Mouse (Mus musculus) limb, embryonic 10.5 days (tissue): ENCODE data around the gene Homer1. TPM values are rescaled to one million over a fixed set of nuclear protein-coding genes. Genes with fewer than 3 reads are reported as not detected.

ENCODE experiments used
- DNase-seq: peaks from one replicate; pipeline ENCODE4 v3.0.0-alpha.2; 2017; ENCODE audit warnings: low spot score
- H3K27ac ChIP-seq: fragments of 300-500 bp; sonication (generic); 2 replicates; pipeline ENCODE4 v1.5.1; 2016; ENCODE audit warnings: mild to moderate bottlenecking
- H3K27me3 ChIP-seq: fragments of 300-500 bp; sonication (generic); 2 replicates; pipeline ENCODE4 v1.6.1; 2016; ENCODE audit warnings: low read depth, mild to moderate bottlenecking; ENCODE audit not compliant: poor library complexity, severe bottlenecking
- H3K36me3 ChIP-seq: fragments of 300-500 bp; sonication (generic); 2 replicates; pipeline ENCODE4 v1.6.1; 2016; ENCODE audit warnings: mild to moderate bottlenecking, moderate library complexity
- H3K4me1 ChIP-seq: fragments of 300-500 bp; sonication (generic); 2 replicates; pipeline ENCODE4 v1.6.1; 2016
- H3K4me3 ChIP-seq: fragments of 300-500 bp; sonication (generic); 2 replicates; pipeline ENCODE4 v1.5.1; 2016; ENCODE audit warnings: mild to moderate bottlenecking, moderate library complexity
- H3K9me3 ChIP-seq: fragments of 300-500 bp; sonication (generic); replicated peaks from 2 replicates; pipeline ENCODE4 v1.6.1; 2016; ENCODE audit warnings: mild to moderate bottlenecking
- WGBS: fragments of 180-500 bp; shearing (Covaris S2); methylation state at CpG from one replicate; pipeline ENCODE4 v1.1.7; 2016; 5-methylcytosine and 5-hydroxymethylcytosine counted together
- polyA plus RNA-seq: library from polyadenylated mRNA; unstranded; fragments of >200 nt; fragmentation: Nextera tagmentation; extraction: Ambion mirVana; gene quantifications from 2 replicates; pipeline ENCODE4 v1.2.1, GENCODE M21; 2016

The Homer1 gene
- polyA plus RNA-seq, result 9.2 and 9.6 TPM in 2 replicates

DNA sequence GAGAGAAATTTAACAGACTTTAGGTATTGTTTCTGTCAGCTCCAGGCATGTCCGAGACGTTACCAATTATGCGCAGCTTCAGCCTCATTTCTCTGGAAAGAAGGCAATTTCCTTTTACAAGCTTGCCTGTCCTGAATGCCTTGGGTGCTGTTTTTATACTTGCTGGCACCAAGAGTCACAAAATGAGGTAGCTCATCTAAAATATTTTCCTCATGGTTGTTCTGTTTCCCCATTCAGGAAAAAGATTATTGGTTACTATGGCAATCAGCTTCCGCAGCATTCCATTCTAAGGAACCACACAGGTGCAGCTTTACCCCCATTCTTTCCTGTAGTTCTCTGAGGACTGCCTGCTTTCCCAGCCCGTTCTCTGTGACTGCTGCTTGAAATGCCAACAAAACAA lies at the start of gene Homer1:
Gene Homer1 (plus strand): TSS at position 320 of the 400 bp plus-strand sequence.
- 89% methylated on average over 5 of the region's 5 CpGs for WGBS
- H3K9me3 ChIP-seq, result no peaks in the 10 kb centered on the region
- no peak for DNase-seq

DNA sequence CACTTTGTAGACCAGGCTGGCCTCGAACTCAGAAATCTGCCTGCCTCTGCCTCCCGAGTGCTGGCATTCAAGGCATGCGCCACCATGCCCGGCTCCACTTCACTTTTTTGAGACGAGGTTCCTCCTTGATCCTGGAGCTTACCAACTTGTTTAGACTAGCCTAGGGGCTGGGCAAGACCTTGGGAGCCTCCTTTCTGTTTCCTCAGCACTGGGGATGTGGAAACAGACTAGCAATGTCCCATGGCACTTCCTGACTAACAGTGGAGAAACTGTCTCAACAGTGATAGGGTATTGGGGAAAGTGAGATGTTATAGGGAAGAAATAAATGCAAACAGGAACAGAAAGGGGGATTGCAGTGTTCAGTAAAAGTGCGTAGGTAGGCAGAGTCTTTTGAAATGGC lies 47.7 kb upstream of the Homer1 start:
- no peaks in the 10 kb centered on the region for H3K27me3 ChIP-seq
- no peaks in the 10 kb centered on the region for H3K9me3 ChIP-seq
- no peak overlapping the region for H3K27ac ChIP-seq
- DNase-seq, result no peak
- H3K36me3 ChIP-seq, result no peaks in the 10 kb centered on the region
- H3K4me3 ChIP-seq, result no peak overlapping the region
- H3K4me1 ChIP-seq, result no peaks in the 10 kb centered on the region
- 91% methylated on average over 6 of the region's 6 CpGs for WGBS

More for the DNA sequence above, at the start of gene Homer1:
- Histone ChIP-seq H3K4me3 (no peak within 1 kb of the TSS), H3K4me1 (peaks cover 6% of the 10 kb centered on the region; the same call in 1 of the 2 replicates), H3K36me3 (no peaks in the 10 kb centered on the region), H3K27me3 (no peaks in the 10 kb centered on the region), H3K27ac (no peak within 1 kb of the TSS)

DNA sequence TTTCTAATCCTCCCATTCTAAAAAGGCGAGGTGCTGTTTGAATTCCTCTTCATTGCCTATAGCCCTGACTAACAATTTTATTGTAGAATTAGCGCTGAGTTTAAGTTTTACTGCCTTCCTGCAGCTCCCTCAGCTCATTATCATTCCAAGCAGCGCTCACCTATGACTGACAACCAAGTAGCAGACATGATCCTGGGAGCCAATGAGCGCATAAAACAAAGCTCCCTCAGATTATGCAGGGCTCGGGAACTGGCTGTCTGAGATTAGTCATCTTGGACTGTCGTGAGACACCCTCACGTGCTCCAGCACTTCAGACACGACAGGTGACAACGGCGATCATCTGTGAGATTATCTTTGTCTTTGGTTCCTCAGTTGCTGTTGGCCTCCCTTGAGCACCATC lies 47.3 kb upstream of the Homer1 start:
- WGBS, result 87% methylated on average over 10 of the region's 10 CpGs
- DNase-seq, result no peak
- Histone ChIP-seq H3K27me3 (no peaks in the 10 kb centered on the region), H3K27ac (no peak overlapping the region), H3K4me3 (no peak overlapping the region), H3K9me3 (no peaks in the 10 kb centered on the region), H3K4me1 (no peaks in the 10 kb centered on the region), H3K36me3 (no peaks in the 10 kb centered on the region)

DNA sequence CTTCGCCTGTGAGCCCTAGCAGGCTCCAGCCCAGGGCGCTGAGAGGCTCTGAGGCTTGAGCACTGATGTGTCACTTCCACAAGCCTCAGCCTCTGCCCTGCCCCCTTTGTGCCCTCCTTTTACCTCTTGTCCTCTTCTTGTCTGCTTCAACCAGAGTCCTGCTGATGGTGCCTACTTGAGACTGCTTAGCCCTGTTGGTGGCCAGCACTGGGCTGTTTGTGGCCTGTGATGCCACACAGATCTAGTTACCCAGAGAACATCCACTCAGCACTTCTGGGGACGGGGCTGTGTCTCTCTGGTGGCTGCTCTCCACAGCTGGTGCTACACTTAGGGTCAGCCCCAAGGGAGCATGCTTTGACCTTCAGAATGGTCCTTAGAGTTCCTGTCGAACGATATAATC lies 46.5 kb upstream of the Homer1 start:
- no peak for DNase-seq
- Histone ChIP-seq H3K27ac (no peak overlapping the region), H3K36me3 (no peaks in the 10 kb centered on the region), H3K4me3 (no peak overlapping the region), H3K9me3 (no peaks in the 10 kb centered on the region), H3K27me3 (no peaks in the 10 kb centered on the region), H3K4me1 (no peaks in the 10 kb centered on the region)
- WGBS, result 81% methylated on average over 5 of the region's 5 CpGs

DNA sequence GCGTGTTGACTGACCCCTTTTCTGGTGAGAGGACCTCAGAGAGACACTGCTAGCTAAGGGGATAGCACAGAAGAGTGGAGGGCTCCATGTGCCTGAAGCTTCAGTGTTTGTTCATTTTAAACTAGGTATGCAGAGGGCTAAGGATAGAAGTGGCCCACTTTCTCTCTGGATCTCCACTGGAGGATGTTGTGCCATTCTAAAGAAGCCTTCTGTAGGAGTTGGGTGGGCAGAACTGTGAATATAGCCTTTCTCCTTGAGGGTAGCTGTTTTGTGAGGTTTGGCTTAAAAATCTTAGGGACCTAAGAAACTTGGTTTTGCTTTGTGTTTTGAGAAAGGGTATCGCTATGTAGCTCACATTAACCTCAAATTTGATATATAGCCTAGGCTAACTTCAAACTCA lies 32.3 kb upstream of the Homer1 start:
- Histone ChIP-seq H3K9me3 (no peaks in the 10 kb centered on the region), H3K4me1 (no peaks in the 10 kb centered on the region), H3K4me3 (no peak overlapping the region), H3K27me3 (no peaks in the 10 kb centered on the region), H3K36me3 (no peaks in the 10 kb centered on the region), H3K27ac (no peak overlapping the region)
- DNase-seq, result no peak
- 91% methylated on average over 2 of the region's 2 CpGs for WGBS

DNA sequence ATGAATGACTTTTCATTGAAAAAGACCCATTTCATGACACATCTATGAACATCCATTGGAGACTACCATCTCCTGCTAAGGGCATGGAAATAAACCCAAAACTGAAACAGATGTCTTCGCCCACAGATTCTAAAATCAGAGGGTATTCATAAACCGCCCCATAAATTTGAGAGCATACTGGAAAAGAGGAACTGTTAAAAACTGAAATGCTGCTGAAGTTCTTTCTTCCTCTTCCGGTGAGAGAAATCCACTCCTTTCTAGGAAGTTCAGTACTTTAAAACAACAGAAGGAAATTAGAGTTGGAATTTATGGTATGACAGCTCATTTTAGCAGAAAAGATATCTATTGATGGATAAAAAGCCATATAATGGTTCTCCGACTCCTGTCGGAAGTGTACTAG lies 1.1 kb downstream of the Homer1 start:
- no peaks in the 10 kb centered on the region for H3K9me3 ChIP-seq
- no peak overlapping the region for H3K27ac ChIP-seq
- no peaks in the 10 kb centered on the region for H3K27me3 ChIP-seq
- no peak for DNase-seq
- 90% methylated on average over 5 of the region's 5 CpGs for WGBS
- H3K4me1 ChIP-seq, result peaks cover 8% of the 10 kb centered on the region; the same call in 1 of the 2 replicates
- H3K36me3 ChIP-seq, result no peaks in the 10 kb centered on the region
- no peak overlapping the region for H3K4me3 ChIP-seq

DNA sequence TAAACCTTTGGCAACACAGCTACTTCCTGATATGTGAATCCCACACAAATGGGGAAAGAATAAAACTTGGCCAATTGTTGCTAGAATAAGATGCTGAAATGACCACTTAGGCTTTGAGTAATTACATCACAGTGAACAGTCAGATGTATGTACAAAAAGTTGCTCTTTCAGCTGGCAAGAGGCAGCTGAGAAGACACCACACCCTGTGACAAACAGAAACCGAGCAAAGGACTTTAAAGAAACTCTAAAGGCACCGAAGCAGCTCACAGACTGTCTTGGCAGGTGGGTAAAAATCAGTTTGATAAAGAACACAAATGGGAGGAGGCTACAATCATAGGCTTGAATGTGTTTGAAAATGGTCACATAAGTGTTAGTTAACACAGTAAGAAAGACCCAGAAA lies 1.6 kb downstream of the Homer1 start:
- 79% methylated on average over 2 of the region's 2 CpGs for WGBS
- no peaks in the 10 kb centered on the region for H3K27me3 ChIP-seq
- no peaks in the 10 kb centered on the region for H3K9me3 ChIP-seq
- no peak overlapping the region for H3K4me3 ChIP-seq
- H3K36me3 ChIP-seq, result no peaks in the 10 kb centered on the region
- no peak for DNase-seq
- no peak overlapping the region for H3K27ac ChIP-seq
- H3K4me1 ChIP-seq, result peaks cover 13% of the 10 kb centered on the region; the same call in 1 of the 2 replicates

DNA sequence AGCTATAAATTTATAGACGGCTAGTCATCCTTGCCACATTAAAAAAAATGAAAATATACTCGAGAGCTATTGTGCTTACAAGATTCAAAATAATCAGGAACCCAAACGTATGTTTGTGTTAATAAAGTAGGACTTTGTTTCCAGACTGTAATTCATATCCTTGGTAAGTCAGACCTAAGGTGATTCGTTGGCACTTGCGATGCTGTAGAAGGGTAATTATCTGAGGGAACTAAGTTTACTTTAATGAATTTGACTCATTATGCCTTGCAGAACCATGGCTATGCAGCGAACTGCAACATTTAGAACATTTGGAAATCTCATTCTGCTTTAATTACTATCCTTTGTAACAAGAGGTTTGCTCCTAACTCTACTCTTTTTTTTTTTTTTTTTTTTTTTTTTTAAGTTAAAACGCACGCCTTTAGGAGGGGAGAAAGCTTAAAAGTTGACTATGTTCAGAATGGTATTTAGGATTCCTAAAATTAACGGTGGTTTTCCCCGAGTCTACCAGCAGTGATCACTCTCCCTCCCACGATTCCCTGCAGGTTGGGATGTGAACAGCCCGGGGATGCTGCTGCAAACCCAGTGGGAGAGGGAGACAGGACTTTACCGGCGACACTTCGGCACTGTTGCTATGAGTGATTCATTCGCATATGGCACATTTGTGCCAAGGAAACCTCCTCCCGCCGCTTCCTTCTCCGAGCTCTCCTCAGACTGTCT lies 3.6 kb downstream of the Homer1 start:
- Histone ChIP-seq H3K9me3 (no peaks in the 10 kb centered on the region), H3K27me3 (no peaks in the 10 kb centered on the region)

DNA sequence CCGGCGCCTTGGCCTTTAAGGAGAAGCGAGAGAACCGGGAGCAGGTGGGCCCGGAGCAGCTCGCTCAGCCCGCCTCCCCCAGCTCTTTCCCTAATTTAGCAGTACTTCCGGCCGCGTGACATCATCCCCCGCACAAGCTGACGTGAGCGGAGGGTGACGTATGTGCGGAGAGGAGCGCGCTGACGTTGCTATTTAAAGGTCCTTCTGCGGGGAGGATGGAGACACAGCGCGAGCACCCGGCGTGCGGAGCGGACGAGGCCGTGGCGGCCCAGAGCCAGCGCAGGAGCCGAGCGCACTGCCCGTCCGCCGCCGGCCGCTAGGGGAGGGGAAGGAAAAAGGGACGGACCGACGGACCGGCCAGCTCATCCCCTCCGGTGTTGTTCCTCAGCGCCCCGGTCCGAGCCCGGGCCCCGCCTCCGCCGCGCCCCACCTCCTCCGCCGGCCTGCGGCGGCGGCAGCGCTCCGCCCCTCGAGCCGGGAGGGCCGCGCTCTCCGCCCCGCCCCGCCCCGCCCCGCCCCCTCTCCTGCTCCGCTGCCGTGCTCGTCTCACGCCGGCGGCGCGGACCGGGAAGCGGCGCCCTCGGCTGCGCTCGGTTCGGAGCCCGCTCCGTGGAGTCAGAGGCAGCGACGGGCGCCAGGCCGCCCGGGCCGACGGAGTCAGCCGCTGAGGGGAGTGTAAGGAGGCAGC lies 4.3 kb downstream of the Homer1 start:
- H3K36me3 ChIP-seq, result no peaks in the 10 kb centered on the region
- peak overlapping the region; percentile 94 for H3K4me3 ChIP-seq
- peak overlapping the region; percentile 98 for H3K27ac ChIP-seq
- no peaks in the 10 kb centered on the region for H3K27me3 ChIP-seq
- under 1% methylated on average over 72 of the region's 90 CpGs for WGBS
- H3K4me1 ChIP-seq, result peaks cover 39% of the 10 kb centered on the region
- no peaks in the 10 kb centered on the region for H3K9me3 ChIP-seq
- DNase-seq, result peak; percentile 95

More for the DNA sequence above, 3.6 kb downstream of the Homer1 start:
- DNase-seq, result no peak
- 15% methylated on average over 19 of the region's 19 CpGs for WGBS
- H3K4me3 ChIP-seq, result peak overlapping the region; percentile 94
- peak overlapping the region; percentile 98 for H3K27ac ChIP-seq
- peaks cover 33% of the 10 kb centered on the region for H3K4me1 ChIP-seq
- H3K36me3 ChIP-seq, result no peaks in the 10 kb centered on the region

DNA sequence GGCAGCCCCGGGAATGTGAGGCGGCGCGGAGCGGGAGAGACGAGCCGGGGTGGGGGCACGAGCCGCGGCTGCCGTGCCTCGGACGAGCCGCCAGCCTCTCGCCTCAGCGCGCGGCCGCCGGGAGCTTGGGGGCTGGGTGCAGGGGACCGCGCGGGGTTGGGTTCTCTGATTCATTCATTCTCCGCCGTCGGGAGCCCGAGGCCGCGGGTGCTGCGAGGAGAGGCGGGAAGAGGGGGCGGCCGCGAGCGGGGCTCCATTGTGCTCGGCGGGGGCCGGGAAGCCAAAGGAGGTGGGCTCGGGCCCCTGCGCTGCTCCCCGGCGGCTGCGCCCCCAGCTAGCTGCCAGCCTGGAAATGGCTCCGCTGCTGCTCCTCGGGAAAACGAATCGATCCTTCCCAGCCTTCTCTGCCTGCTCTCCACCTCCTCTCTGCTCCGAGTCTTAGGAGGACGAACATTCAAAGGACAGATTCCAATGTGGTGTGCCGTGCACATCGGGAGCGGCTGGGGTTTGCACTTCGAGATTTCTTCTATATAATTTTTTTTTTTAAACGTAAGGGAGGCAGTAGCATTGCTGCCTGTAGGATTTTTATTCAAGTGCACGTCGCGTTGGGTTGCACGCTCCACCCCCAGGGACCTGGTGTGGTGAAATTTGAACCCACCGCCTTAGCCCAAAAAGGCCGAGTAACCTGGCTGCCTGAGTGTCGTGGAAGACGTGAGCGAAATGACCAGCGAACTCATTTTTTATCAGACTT lies 5.0 kb downstream of the Homer1 start:
- no peaks in the 10 kb centered on the region for H3K27me3 ChIP-seq
- WGBS, result under 1% methylated on average over 63 of the region's 64 CpGs
- H3K27ac ChIP-seq, result peak overlapping the region; percentile 98
- H3K4me3 ChIP-seq, result peak overlapping the region; percentile 94
- peak; percentile 74 for DNase-seq
- peaks cover 44% of the 10 kb centered on the region for H3K4me1 ChIP-seq
- H3K36me3 ChIP-seq, result no peaks in the 10 kb centered on the region
- H3K9me3 ChIP-seq, result no peaks in the 10 kb centered on the region

DNA sequence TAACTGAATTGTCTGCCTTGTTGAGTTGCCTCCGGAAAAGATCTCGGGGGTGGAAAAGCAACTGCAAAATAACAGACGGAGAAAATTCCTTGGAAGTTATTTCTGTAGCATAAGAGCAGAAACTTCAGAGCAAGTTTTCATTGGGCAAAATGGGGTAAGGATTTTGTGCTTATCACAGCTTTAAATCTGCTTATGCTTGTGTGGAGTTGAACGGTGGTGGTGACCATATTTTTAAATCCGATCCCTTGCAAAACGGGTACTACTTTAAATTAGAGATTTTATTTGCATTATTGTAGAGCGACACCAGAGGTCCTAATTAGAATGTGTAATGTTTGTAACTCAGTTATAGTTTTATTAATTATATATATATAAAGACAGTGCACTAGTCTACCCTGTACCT lies 5.7 kb downstream of the Homer1 start:
- 19% methylated on average over 7 of the region's 7 CpGs for WGBS
- H3K4me1 ChIP-seq, result peaks cover 44% of the 10 kb centered on the region

DNA sequence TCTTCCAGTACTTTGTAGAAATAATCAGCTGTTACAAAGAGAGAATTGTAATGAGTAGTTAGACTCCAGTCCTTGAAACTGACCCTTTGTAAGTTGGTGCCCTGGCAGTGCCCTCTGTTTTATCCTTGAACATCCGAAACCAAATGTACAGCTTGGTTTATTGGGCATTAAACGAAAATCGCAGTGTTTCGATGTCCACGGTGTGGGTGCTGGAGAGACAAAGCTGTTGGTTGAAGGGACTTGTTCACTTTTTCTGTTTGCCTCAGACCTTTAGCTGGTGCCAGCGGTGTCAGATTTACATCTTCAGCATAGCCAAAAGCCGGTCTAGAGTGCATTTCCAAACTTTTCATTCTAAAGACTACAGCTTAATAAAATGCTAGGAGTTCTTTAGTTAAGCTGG lies 6.2 kb downstream of the Homer1 start:
- Histone ChIP-seq H3K9me3 (no peaks in the 10 kb centered on the region), H3K36me3 (no peaks in the 10 kb centered on the region), H3K27ac (no peak overlapping the region), H3K27me3 (no peaks in the 10 kb centered on the region), H3K4me3 (peak overlapping the region; percentile 94), H3K4me1 (peaks cover 44% of the 10 kb centered on the region)
- 45% methylated on average over 7 of the region's 7 CpGs for WGBS
- no peak for DNase-seq

More for the DNA sequence above, 5.7 kb downstream of the Homer1 start:
- H3K27me3 ChIP-seq, result no peaks in the 10 kb centered on the region
- no peak for DNase-seq
- H3K36me3 ChIP-seq, result no peaks in the 10 kb centered on the region
- H3K9me3 ChIP-seq, result no peaks in the 10 kb centered on the region
- peak overlapping the region; percentile 98; the same call in 1 of the 2 replicates for H3K27ac ChIP-seq
- H3K4me3 ChIP-seq, result peak overlapping the region; percentile 94

DNA sequence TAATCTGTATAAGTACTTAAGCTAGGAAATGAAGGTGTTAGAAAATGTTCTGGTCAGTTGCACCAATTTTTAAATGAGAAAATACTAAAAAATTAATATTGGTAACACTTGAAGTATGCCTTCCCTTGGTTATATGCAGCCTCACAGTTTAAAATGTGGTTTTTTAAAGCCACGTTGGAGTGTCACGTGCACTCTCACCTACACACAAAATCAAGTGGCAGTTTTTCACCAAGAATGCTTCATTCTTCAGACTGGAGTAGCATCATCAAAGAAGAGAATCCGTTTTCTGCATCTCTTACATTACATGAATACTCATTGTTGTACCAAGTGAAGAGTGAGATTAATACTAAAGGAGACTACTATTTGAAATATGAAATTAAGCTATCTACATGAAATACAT lies 7.1 kb downstream of the Homer1 start:
- no peaks in the 10 kb centered on the region for H3K36me3 ChIP-seq
- no peak overlapping the region for H3K27ac ChIP-seq
- no peaks in the 10 kb centered on the region for H3K9me3 ChIP-seq
- WGBS, result 81% methylated on average over 3 of the region's 3 CpGs
- peak overlapping the region; percentile 94; the same call in 1 of the 2 replicates for H3K4me3 ChIP-seq
- DNase-seq, result no peak
- peaks cover 46% of the 10 kb centered on the region for H3K4me1 ChIP-seq
- H3K27me3 ChIP-seq, result no peaks in the 10 kb centered on the region
